Mouse (Mus musculus) liver, adult 2 months (tissue): Measurements from ENCODE around the gene Lrrn4cl.

Experiments
- CTCF ChIP-seq: fragments of 200-500 bp; IDR thresholded peaks from 2 replicates; pipeline ENCODE4 v1.5.1; 2011; ENCODE audit warnings: low read depth, low read length, control low read depth
- POLR2A ChIP-seq: fragments of 200-500 bp; IDR thresholded peaks from 2 replicates; pipeline ENCODE4 v1.6.1; 2011; ENCODE audit warnings: low read length, control low read depth; ENCODE audit not compliant: insufficient read depth; ENCODE audit errors: extremely low read depth

DNA sequence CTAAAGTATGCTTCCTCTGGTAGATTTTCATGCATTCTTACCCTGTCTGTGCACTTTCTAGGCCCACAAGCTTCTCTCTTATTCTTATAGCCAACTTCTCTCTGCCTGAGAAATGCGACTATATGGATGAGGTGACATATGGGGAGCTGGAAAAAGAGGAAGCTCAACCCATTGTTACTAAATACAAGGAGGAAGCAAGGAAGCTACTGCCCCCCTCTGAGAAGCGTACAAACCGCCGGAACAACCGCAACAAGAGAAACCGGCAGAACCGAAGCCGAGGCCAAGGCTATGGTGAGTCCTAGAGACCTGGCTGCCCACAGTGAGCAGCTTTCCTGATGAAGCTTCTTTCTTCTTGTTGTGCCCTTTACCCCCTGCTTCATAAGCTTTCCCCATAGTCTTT lies 20.9 kb upstream of the Lrrn4cl start, which contains the start of gene AC129217.1:
- no peak for TF ChIP-seq CTCF
- no peak for TF ChIP-seq POLR2A
